Mouse (Mus musculus) midbrain, embryonic 11.5 days (tissue): ENCODE data around the gene Nkiras2. TPM values are rescaled to one million over a fixed set of nuclear protein-coding genes. Genes with fewer than 3 reads are reported as not detected.

Experiments
- ATAC-seq: fragments of 200-750 bp; cut with Nextera tagmentation; 2 replicates; pipeline ENCODE4 v1.8.0; 2017; ENCODE audit warnings: moderate TSS enrichment, moderate library complexity; ENCODE audit not compliant: low FRiP score
- DNase-seq: peaks from one replicate; pipeline ENCODE4 v3.0.0; 2015; ENCODE audit warnings: low spot score; ENCODE audit errors: missing footprints
- H3K27ac ChIP-seq: fragments of 300-500 bp; sonication (generic); 2 replicates; pipeline ENCODE4 v1.5.1; 2014; ENCODE audit warnings: low read depth, low read length
- H3K27me3 ChIP-seq: fragments of 300-500 bp; sonication (generic); 2 replicates; pipeline ENCODE4 v1.6.1; 2014; ENCODE audit warnings: mild to moderate bottlenecking, low read length, moderate library complexity, mixed read lengths; ENCODE audit not compliant: control insufficient read depth, insufficient read depth
- H3K36me3 ChIP-seq: fragments of 300-500 bp; sonication (generic); 2 replicates; pipeline ENCODE4 v1.6.1; 2014; ENCODE audit warnings: mild to moderate bottlenecking, low read length, moderate library complexity, mixed read lengths; ENCODE audit not compliant: control insufficient read depth, insufficient read depth
- H3K4me1 ChIP-seq: fragments of 300-500 bp; sonication (generic); 2 replicates; pipeline ENCODE4 v1.6.1; 2014; ENCODE audit warnings: low read length; ENCODE audit not compliant: control insufficient read depth, insufficient read depth
- H3K4me2 ChIP-seq: fragments of 300-500 bp; sonication (generic); 2 replicates; pipeline ENCODE4 v1.6.1; 2014; ENCODE audit warnings: mild to moderate bottlenecking, moderate library complexity
- H3K4me3 ChIP-seq: fragments of 300-500 bp; sonication (generic); 2 replicates; pipeline ENCODE4 v1.5.1; 2014; ENCODE audit warnings: low read depth, low read length
- H3K9ac ChIP-seq: fragments of 300-500 bp; sonication (generic); 2 replicates; pipeline ENCODE4 v1.6.1; 2014; ENCODE audit warnings: low read length
- H3K9me3 ChIP-seq: fragments of 300-500 bp; sonication (generic); 2 replicates; pipeline ENCODE4 v1.6.1; 2016; ENCODE audit warnings: low read length; ENCODE audit not compliant: control insufficient read depth
- WGBS: fragments of 180-500 bp; shearing (Covaris S2); extraction: QIAGEN DNeasy Blood & Tissue Kit; methylation state at CpG from one replicate; pipeline ENCODE4 v1.1.7; 2014; 5-methylcytosine and 5-hydroxymethylcytosine counted together
- polyA plus RNA-seq: library from polyadenylated mRNA; unstranded; fragments of >200 nt; fragmentation: Nextera tagmentation; extraction: Ambion mirVana; gene quantifications from 2 replicates; pipeline ENCODE4 v1.2.1, GENCODE M21; 2014

The Nkiras2 gene
- polyA plus RNA-seq, 1 experiment from 2014 or later = 110 TPM

DNA sequence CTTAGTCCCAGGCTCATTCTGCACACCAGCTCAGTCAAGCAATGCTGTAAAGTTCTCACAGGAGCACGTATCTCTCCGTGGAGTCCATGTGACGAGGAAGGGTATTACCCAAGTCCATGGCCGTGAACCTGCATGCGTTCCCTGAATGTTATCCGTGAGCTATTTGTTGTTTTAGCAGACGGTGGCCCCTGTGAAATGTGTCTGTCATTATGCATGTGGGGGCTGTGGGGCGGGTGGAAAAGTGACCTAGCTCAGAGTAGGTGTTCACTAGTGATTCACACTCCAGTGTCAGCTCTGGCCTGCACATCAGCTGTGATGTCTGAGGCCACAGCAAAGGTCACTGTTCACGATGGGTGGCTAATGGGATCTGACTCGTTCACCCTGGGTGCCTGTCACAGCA is 40.8 kb downstream of the Nkiras2 start:
- Histone ChIP-seq H3K4me2 (no peak overlapping the region), H3K9me3 (no peaks in the 10 kb centered on the region), H3K4me1 (no peaks in the 10 kb centered on the region), H3K27ac (no peak overlapping the region), H3K36me3 (no peaks in the 10 kb centered on the region), H3K4me3 (no peak overlapping the region), H3K9ac (no peak overlapping the region), H3K27me3 (no peaks in the 10 kb centered on the region)
- ATAC-seq (no peak), DNase-seq (no peak)
- WGBS = 74% methylated on average over 10 of the region's 10 CpGs

- ATAC-seq (no peak), DNase-seq (peak; percentile 62)
- Histone ChIP-seq H3K27ac (no peak overlapping the region), H3K27me3 (no peaks in the 10 kb centered on the region; the same call in 1 of the 2 replicates), H3K4me2 (no peak overlapping the region), H3K4me3 (no peak overlapping the region), H3K9ac (no peak overlapping the region), H3K4me1 (no peaks in the 10 kb centered on the region), H3K9me3 (no peaks in the 10 kb centered on the region), H3K36me3 (no peaks in the 10 kb centered on the region)
- 84% methylated on average over 1 of the region's 1 CpGs for WGBS
Measured at GRCm38 (mm10) chr11:100671049-100671448, 52.0 kb downstream of the Nkiras2 start.

GRCm38 (mm10) chr11:100671956-100672355 is 52.9 kb downstream of the Nkiras2 start:
- no peaks in the 10 kb centered on the region; the same call in 1 of the 2 replicates for H3K27me3 ChIP-seq
- WGBS = 87% methylated on average over 2 of the region's 2 CpGs
- no peak overlapping the region for H3K27ac ChIP-seq
- H3K4me2 ChIP-seq = no peak overlapping the region
- ATAC-seq = no peak
- DNase-seq = peak; percentile 19
- H3K9ac ChIP-seq = no peak overlapping the region
- H3K4me1 ChIP-seq = no peaks in the 10 kb centered on the region
- H3K36me3 ChIP-seq = no peaks in the 10 kb centered on the region
- no peaks in the 10 kb centered on the region for H3K9me3 ChIP-seq
- H3K4me3 ChIP-seq = no peak overlapping the region

DNA sequence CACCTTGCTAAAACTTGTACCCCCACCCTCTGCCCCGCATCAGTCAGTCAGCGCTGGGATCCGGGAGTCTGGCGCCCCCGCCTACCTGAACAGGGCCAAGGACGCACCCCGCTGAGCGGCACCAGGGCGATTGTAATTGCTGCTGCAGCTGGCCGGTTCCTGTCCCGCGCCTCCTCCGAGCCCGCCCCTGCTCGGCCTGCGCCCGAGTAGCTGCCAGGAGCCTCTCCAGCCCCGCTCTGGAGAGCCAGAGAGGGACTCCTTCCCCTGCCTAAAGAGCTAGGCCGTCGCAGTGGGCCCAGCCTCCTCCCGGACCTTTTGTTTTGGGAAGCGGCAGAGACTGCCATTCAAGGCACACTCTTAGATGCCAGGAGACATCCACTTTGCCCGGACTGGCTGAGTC is 54.1 kb downstream of the Nkiras2 start:
- Histone ChIP-seq H3K27ac (no peak overlapping the region), H3K9me3 (no peaks in the 10 kb centered on the region), H3K4me1 (no peaks in the 10 kb centered on the region), H3K27me3 (no peaks in the 10 kb centered on the region; the same call in 1 of the 2 replicates), H3K4me3 (no peak overlapping the region), H3K36me3 (no peaks in the 10 kb centered on the region), H3K4me2 (peak overlapping the region; percentile 38), H3K9ac (peak overlapping the region; percentile 62)
- peak; percentile 90 for DNase-seq
- no peak for ATAC-seq
- WGBS = 2% methylated on average over 23 of the region's 23 CpGs

Other genes starting within 250 kb of the Nkiras2 start
- 23.5 and 25.2 TPM in 2 replicates for gene Jup, start 221.5 kb upstream of the Nkiras2 start, polyA plus RNA-seq
- gene P3h4, start 204.4 kb upstream of the Nkiras2 start, polyA plus RNA-seq = 19.3 and 19.7 TPM in 2 replicates
- 33.0 and 36.2 TPM in 2 replicates for gene Fkbp10, start 203.5 kb upstream of the Nkiras2 start, polyA plus RNA-seq
- gene Nt5c3b, start 177.4 kb upstream of the Nkiras2 start, polyA plus RNA-seq = 88.9 and 91.6 TPM in 2 replicates
- 0.44 and 0.61 TPM in 2 replicates for gene Klhl10, start 177.3 kb upstream of the Nkiras2 start, polyA plus RNA-seq
- 13.8 and 14.0 TPM in 2 replicates for gene Klhl11, start 146.5 kb upstream of the Nkiras2 start, polyA plus RNA-seq
- gene Acly, start 91.2 kb upstream of the Nkiras2 start, polyA plus RNA-seq = 298 and 314 TPM in 2 replicates
- gene Ttc25, start 73.6 kb upstream of the Nkiras2 start, polyA plus RNA-seq = 1.4 and 1.8 TPM in 2 replicates
- 15.7 and 16.9 TPM in 2 replicates for gene Cnp, start 44.3 kb upstream of the Nkiras2 start, polyA plus RNA-seq
- gene Dnajc7, start 924 bp downstream of the Nkiras2 start, polyA plus RNA-seq = 96.1 TPM in 2 replicates
- gene Zfp385c, start 73.2 kb downstream of the Nkiras2 start, polyA plus RNA-seq = 0.72 TPM in 1 of 2 replicates, not detected in the other
- gene Dhx58, start 85.0 kb downstream of the Nkiras2 start, polyA plus RNA-seq = 2.0 and 2.1 TPM in 2 replicates
- gene Kat2a, start 93.2 kb downstream of the Nkiras2 start, polyA plus RNA-seq = 44.4 and 57.2 TPM in 2 replicates
- gene Hspb9, start 94.6 kb downstream of the Nkiras2 start, polyA plus RNA-seq = 0.47 and 0.52 TPM in 2 replicates
- gene Rab5c, start 119.0 kb downstream of the Nkiras2 start, polyA plus RNA-seq = 83.6 and 85.0 TPM in 2 replicates
- 2.7 and 2.9 TPM in 2 replicates for gene Kcnh4, start 140.7 kb downstream of the Nkiras2 start, polyA plus RNA-seq
- gene Hcrt, start 143.7 kb downstream of the Nkiras2 start, polyA plus RNA-seq = not detected in 2 replicates
- 1.3 and 1.7 TPM in 2 replicates for gene Ghdc, start 151.7 kb downstream of the Nkiras2 start, polyA plus RNA-seq
- 14.6 and 17.3 TPM in 2 replicates for gene Stat5b, start 231.5 kb downstream of the Nkiras2 start, polyA plus RNA-seq
- gene Stat5a, start 240.1 kb downstream of the Nkiras2 start, polyA plus RNA-seq = 0.97 and 1.4 TPM in 2 replicates